Mouse (Mus musculus): ENCODE results near the gene Pde9a. TPM values are rescaled to one million over a fixed set of nuclear protein-coding genes. Genes with fewer than 3 reads are reported as not detected.
A peak's percentile ranks its signal among the peaks of the same experiment; 100 is the strongest.
"Not testable (repeated sequence)": the region's sequence is repeated elsewhere in the genome, so short reads cannot be mapped to it uniquely, and the experiment has no call there.

Pde9a gene
- not detected in 2 replicates for polyA plus RNA-seq (2012; ENCODE audit: insufficient read depth, insufficient read length, missing spikeins)

- Histone ChIP-seq H3K27ac (ENCODE audit: insufficient read depth, low read depth, low read length) (no peak within 1 kb of the TSS), H3K4me3 (ENCODE audit: insufficient read depth, low read length) (no peak within 1 kb of the TSS), H3K4me1 (ENCODE audit: control insufficient read depth, insufficient read depth, low read length) (no peaks in the 10 kb centered on the region)
- TF ChIP-seq CTCF (IDR thresholded peaks at IDR 0.05; ENCODE audit: low read depth, low read length): no peak
- no peak for TF ChIP-seq POLR2A (IDR thresholded peaks at IDR 0.05; ENCODE audit: borderline replicate concordance, low read depth, low read length)
Measured at GRCm38 (mm10) chr17:31385671-31386665, at the start of gene Pde9a. Gene Pde9a (plus strand): TSS chr17:31386210.

DNA sequence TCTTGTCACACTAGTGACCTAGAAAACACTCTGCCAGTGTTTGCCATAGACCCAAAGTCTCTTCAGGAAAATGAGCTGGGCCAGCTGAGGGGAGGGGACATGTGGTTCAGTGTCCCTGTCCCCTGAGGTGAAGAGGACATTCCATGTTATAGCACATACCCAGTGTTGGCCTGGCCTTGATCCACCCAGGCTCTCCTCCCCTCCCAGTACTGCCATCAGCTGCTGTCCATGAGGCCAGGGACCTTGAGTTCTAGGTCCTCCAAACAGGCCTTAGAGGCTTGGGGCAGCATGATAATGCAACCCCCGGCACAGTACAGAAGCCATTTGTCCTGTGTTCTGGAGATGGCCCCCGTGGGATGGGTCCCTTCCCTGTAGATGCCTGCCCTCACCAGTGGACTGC, 46.2 kb upstream of the Pde9a start:
- TF ChIP-seq CTCF (IDR thresholded peaks at IDR 0.05; ENCODE audit: low read depth, low read length) (no peak), POLR2A (IDR thresholded peaks at IDR 0.05; ENCODE audit: borderline replicate concordance, low read depth, low read length) (no peak)
- Histone ChIP-seq H3K4me3 (ENCODE audit: insufficient read depth, low read length) (no peak overlapping the region), H3K4me1 (ENCODE audit: control insufficient read depth, insufficient read depth, low read length) (peaks cover 5% of the 10 kb centered on the region; the same call in 1 of the 2 replicates), H3K27ac (ENCODE audit: insufficient read depth, low read depth, low read length) (no peak overlapping the region)

GRCm38 (mm10) chr17:31342191-31342590, 43.8 kb upstream of the Pde9a start:
- Histone ChIP-seq H3K27ac (ENCODE audit: insufficient read depth, low read depth, low read length) (no peak overlapping the region), H3K4me1 (ENCODE audit: control insufficient read depth, insufficient read depth, low read length) (peaks cover 5% of the 10 kb centered on the region; the same call in 1 of the 2 replicates), H3K4me3 (ENCODE audit: insufficient read depth, low read length) (no peak overlapping the region)
- no peak for TF ChIP-seq POLR2A (IDR thresholded peaks at IDR 0.05; ENCODE audit: borderline replicate concordance, low read depth, low read length)
- TF ChIP-seq CTCF (IDR thresholded peaks at IDR 0.05; ENCODE audit: low read depth, low read length): no peak

- Histone ChIP-seq H3K4me3 (ENCODE audit: insufficient read depth, low read length) (no peak overlapping the region), H3K4me1 (ENCODE audit: control insufficient read depth, insufficient read depth, low read length) (peaks cover 5% of the 10 kb centered on the region; the same call in 1 of the 2 replicates), H3K27ac (ENCODE audit: insufficient read depth, low read depth, low read length) (no peak overlapping the region)
- TF ChIP-seq CTCF (IDR thresholded peaks at IDR 0.05; ENCODE audit: low read depth, low read length) (peak; percentile 99), POLR2A (IDR thresholded peaks at IDR 0.05; ENCODE audit: borderline replicate concordance, low read depth, low read length) (no peak)
Measured at GRCm38 (mm10) chr17:31344172-31344801, 41.7 kb upstream of the Pde9a start.

GRCm38 (mm10) chr17:31344816-31345215, 41.2 kb upstream of the Pde9a start:
- no peak overlapping the region for H3K4me3 ChIP-seq (ENCODE audit: insufficient read depth, low read length)
- H3K4me1 ChIP-seq (ENCODE audit: control insufficient read depth, insufficient read depth, low read length): peaks cover 5% of the 10 kb centered on the region; the same call in 1 of the 2 replicates
- TF ChIP-seq CTCF (IDR thresholded peaks at IDR 0.05; ENCODE audit: low read depth, low read length): no peak
- no peak for TF ChIP-seq POLR2A (IDR thresholded peaks at IDR 0.05; ENCODE audit: borderline replicate concordance, low read depth, low read length)
- H3K27ac ChIP-seq (ENCODE audit: insufficient read depth, low read depth, low read length): no peak overlapping the region

GRCm38 (mm10) chr17:31348129-31348528, 37.9 kb upstream of the Pde9a start:
- TF ChIP-seq POLR2A (IDR thresholded peaks at IDR 0.05; ENCODE audit: borderline replicate concordance, low read depth, low read length) (no peak), CTCF (IDR thresholded peaks at IDR 0.05; ENCODE audit: low read depth, low read length) (no peak)

GRCm38 (mm10) chr17:31349388-31349787, 36.6 kb upstream of the Pde9a start:
- peaks cover 4% of the 10 kb centered on the region; the same call in 1 of the 2 replicates for H3K4me1 ChIP-seq (ENCODE audit: control insufficient read depth, insufficient read depth, low read length)
- no peak overlapping the region for H3K27ac ChIP-seq (ENCODE audit: insufficient read depth, low read depth, low read length)
- no peak overlapping the region for H3K4me3 ChIP-seq (ENCODE audit: insufficient read depth, low read length)
- TF ChIP-seq CTCF (IDR thresholded peaks at IDR 0.05; ENCODE audit: low read depth, low read length) (no peak), POLR2A (IDR thresholded peaks at IDR 0.05; ENCODE audit: borderline replicate concordance, low read depth, low read length) (no peak)

More at GRCm38 (mm10) chr17:31348129-31348528, 37.9 kb upstream of the Pde9a start:
- Histone ChIP-seq H3K4me3 (ENCODE audit: insufficient read depth, low read length) (no peak overlapping the region), H3K27ac (ENCODE audit: insufficient read depth, low read depth, low read length) (no peak overlapping the region), H3K4me1 (ENCODE audit: control insufficient read depth, insufficient read depth, low read length) (peaks cover 5% of the 10 kb centered on the region; the same call in 1 of the 2 replicates)

DNA sequence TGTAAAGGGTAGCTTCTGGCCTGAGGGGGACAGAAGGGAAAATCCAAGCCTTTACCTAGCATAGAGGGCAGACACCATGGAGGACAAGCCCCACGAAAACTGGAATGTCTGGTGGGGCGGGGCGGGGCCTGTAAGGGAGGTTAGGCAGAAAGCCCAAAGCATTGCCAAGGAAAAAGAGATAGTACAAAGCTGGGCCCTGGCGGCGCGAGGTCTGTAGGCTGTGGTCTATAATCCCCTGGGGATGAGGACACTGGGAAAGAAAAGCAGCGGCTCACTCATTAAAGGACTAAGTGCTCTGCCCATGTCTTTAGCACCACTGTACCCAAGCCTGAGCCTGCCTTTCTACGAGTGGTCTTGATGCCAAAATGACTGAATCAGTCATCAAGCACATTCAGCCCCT, 34.0 kb upstream of the Pde9a start:
- H3K27ac ChIP-seq (ENCODE audit: insufficient read depth, low read depth, low read length): no peak overlapping the region
- no peak overlapping the region for H3K4me3 ChIP-seq (ENCODE audit: insufficient read depth, low read length)
- TF ChIP-seq POLR2A (IDR thresholded peaks at IDR 0.05; ENCODE audit: borderline replicate concordance, low read depth, low read length): no peak
- H3K4me1 ChIP-seq (ENCODE audit: control insufficient read depth, insufficient read depth, low read length): no peaks in the 10 kb centered on the region

DNA sequence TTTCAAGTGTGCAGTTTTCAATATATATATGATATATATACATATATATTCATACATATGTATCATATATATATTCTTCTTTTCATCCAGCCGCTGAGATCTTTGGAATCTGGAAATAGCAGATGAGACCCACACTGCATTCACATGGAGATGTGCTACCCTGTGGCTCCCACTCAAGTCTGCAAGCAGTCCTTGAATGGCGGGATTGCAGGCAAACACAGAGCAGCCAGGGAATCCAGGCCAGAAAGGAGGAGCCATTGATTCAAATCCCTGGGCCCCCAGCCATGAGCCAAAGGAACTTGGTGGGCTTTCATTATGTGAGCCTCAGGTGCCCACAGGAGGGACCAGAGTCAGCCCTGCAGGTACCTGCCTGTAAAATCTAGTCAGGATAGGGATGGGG, 32.8 kb upstream of the Pde9a start:
- H3K4me1 ChIP-seq (ENCODE audit: control insufficient read depth, insufficient read depth, low read length): no peaks in the 10 kb centered on the region

DNA sequence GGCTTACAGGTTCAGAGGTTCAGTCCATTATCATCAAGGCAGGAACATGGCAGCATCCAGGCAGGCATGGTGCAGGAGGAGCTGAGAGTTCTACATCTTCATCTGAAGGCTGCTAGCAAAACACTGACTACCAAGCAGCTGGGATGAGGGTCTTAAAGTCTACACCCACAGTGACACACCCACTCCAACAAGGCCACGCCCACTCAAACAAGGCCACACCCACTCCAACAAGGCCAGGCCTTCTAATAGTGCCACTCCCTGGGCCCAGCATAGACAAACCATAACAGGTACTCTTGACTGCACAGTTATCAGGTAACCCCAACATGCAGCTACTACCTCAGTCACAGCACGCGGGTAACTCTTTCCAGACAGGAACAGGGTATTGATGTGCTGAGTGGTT, 31.3 kb upstream of the Pde9a start:
- not testable (repeated sequence) for H3K4me1 ChIP-seq (ENCODE audit: control insufficient read depth, insufficient read depth, low read length); H3K27ac ChIP-seq (ENCODE audit: insufficient read depth, low read depth, low read length); H3K4me3 ChIP-seq (ENCODE audit: insufficient read depth, low read length)

More for the DNA sequence above, 32.8 kb upstream of the Pde9a start:
- Histone ChIP-seq H3K4me3 (ENCODE audit: insufficient read depth, low read length) (no peak overlapping the region), H3K27ac (ENCODE audit: insufficient read depth, low read depth, low read length) (no peak overlapping the region)
- TF ChIP-seq POLR2A (IDR thresholded peaks at IDR 0.05; ENCODE audit: borderline replicate concordance, low read depth, low read length) (no peak), CTCF (IDR thresholded peaks at IDR 0.05; ENCODE audit: low read depth, low read length) (no peak)

Data from bone marrow macrophage, adult 2 months (primary cell).